Mouse (Mus musculus): ENCODE measurements around the gene Ppp1cb. TPM values are rescaled to one million over a fixed set of nuclear protein-coding genes. Genes with fewer than 3 reads are reported as not detected.

Ppp1cb gene
- total RNA-seq, 1 experiment from 2014 or later: 251 TPM

GRCm38 (mm10) chr5:32441992-32442575 is 16.6 kb upstream of the Ppp1cb start:
- ATAC-seq (replicated peaks; ENCODE audit: low read depth, poor library complexity, severe bottlenecking): no peak

GRCm38 (mm10) chr5:32443906-32444305 is 14.7 kb upstream of the Ppp1cb start:
- ATAC-seq (replicated peaks; ENCODE audit: low read depth, poor library complexity, severe bottlenecking): no peak

- ATAC-seq (replicated peaks; ENCODE audit: low read depth, poor library complexity, severe bottlenecking): no peak
Observed at GRCm38 (mm10) chr5:32445287-32445921, 13.2 kb upstream of the Ppp1cb start.

GRCm38 (mm10) chr5:32446394-32446793 is 12.2 kb upstream of the Ppp1cb start:
- ATAC-seq (replicated peaks; ENCODE audit: low read depth, poor library complexity, severe bottlenecking): no peak

GRCm38 (mm10) chr5:32446810-32447209 is 11.8 kb upstream of the Ppp1cb start:
- no peak for ATAC-seq (replicated peaks; ENCODE audit: low read depth, poor library complexity, severe bottlenecking)

GRCm38 (mm10) chr5:32459251-32459881 is 723 bp downstream of the Ppp1cb start:
- ATAC-seq (replicated peaks; ENCODE audit: low read depth, poor library complexity, severe bottlenecking): peak; percentile 31

- peak; percentile 30; the same call in 1 of the 2 replicates for ATAC-seq (replicated peaks; ENCODE audit: low read depth, poor library complexity, severe bottlenecking)
Observed at GRCm38 (mm10) chr5:32459882-32460751, 1.5 kb downstream of the Ppp1cb start.

- ATAC-seq (replicated peaks; ENCODE audit: low read depth, poor library complexity, severe bottlenecking): no peak
Observed at GRCm38 (mm10) chr5:32460973-32461372, 2.3 kb downstream of the Ppp1cb start.

- peak; percentile 52; the same call in 1 of the 2 replicates for ATAC-seq (replicated peaks; ENCODE audit: low read depth, poor library complexity, severe bottlenecking)
Observed at GRCm38 (mm10) chr5:32472332-32473028, 13.8 kb downstream of the Ppp1cb start.

GRCm38 (mm10) chr5:32473029-32473352 is 14.3 kb downstream of the Ppp1cb start:
- ATAC-seq (replicated peaks; ENCODE audit: low read depth, poor library complexity, severe bottlenecking): no peak

GRCm38 (mm10) chr5:32476501-32476900 is 17.9 kb downstream of the Ppp1cb start:
- no peak for ATAC-seq (replicated peaks; ENCODE audit: low read depth, poor library complexity, severe bottlenecking)

GRCm38 (mm10) chr5:32478972-32479371 is 20.3 kb downstream of the Ppp1cb start:
- no peak for ATAC-seq (replicated peaks; ENCODE audit: low read depth, poor library complexity, severe bottlenecking)

GRCm38 (mm10) chr5:32485430-32485829 is 26.8 kb downstream of the Ppp1cb start:
- ATAC-seq (replicated peaks; ENCODE audit: low read depth, poor library complexity, severe bottlenecking): no peak

- ATAC-seq (replicated peaks; ENCODE audit: low read depth, poor library complexity, severe bottlenecking): no peak
Observed at GRCm38 (mm10) chr5:32488044-32488443, 29.4 kb downstream of the Ppp1cb start.

GRCm38 (mm10) chr5:32494084-32494700 is 35.5 kb downstream of the Ppp1cb start:
- no peak for ATAC-seq (replicated peaks; ENCODE audit: low read depth, poor library complexity, severe bottlenecking)

GRCm38 (mm10) chr5:32508766-32509165 is 50.1 kb downstream of the Ppp1cb start:
- no peak for ATAC-seq (replicated peaks; ENCODE audit: low read depth, poor library complexity, severe bottlenecking)

- ATAC-seq (replicated peaks; ENCODE audit: low read depth, poor library complexity, severe bottlenecking): no peak
Observed at GRCm38 (mm10) chr5:32520381-32520780, 61.7 kb downstream of the Ppp1cb start.

GRCm38 (mm10) chr5:32549449-32549848 is 90.8 kb downstream of the Ppp1cb start:
- no peak for ATAC-seq (replicated peaks; ENCODE audit: low read depth, poor library complexity, severe bottlenecking)

- ATAC-seq (replicated peaks; ENCODE audit: low read depth, poor library complexity, severe bottlenecking): no peak
Observed at GRCm38 (mm10) chr5:32564697-32565096, 106.1 kb downstream of the Ppp1cb start.

Data from common myeloid progenitor, adult 5-6 weeks (primary cell).